Mouse (Mus musculus): Measurements from ENCODE around the gene Olfr698. TPM values are rescaled to one million over a fixed set of nuclear protein-coding genes. Genes with fewer than 3 reads are reported as not detected.

Gene Olfr698
- not detected for polyA plus RNA-seq (2017; shearing (Covaris generic))

GRCm38 (mm10) chr7:106755297-106755696, at the start of gene Olfr698:
Olfr698 (minus strand) TSS chr7:106755397.

GRCm38 (mm10) chr7:106793098-106793497, 37.9 kb upstream of the Olfr698 start, which contains the start of gene Olfr699:
Olfr699 (minus strand) TSS chr7:106793198.

GRCm38 (mm10) chr7:106742343-106742742, 12.9 kb downstream of the Olfr698 start, which contains the start of gene Olfr697:
Olfr697 (minus strand) TSS chr7:106742443.

GRCm38 (mm10) chr7:106716296-106716695, 38.9 kb downstream of the Olfr698 start, which contains the start of gene Olfr695:
Olfr695 (minus strand) TSS chr7:106716396.

Other genes with a start within 250 kb of the Olfr698 start
- gene Olfr693, start 74.8 kb downstream of the Olfr698 start, polyA plus RNA-seq (2017; shearing (Covaris generic)) = not detected
- not detected for gene Olfr694, start 63.6 kb downstream of the Olfr698 start, polyA plus RNA-seq (2017; shearing (Covaris generic))
- not detected for gene Olfr695, start 39.0 kb downstream of the Olfr698 start, polyA plus RNA-seq (2017; shearing (Covaris generic))
- gene Olfr697, start 13.0 kb downstream of the Olfr698 start, polyA plus RNA-seq (2017; shearing (Covaris generic)) = not detected
- gene Olfr699, start 37.8 kb upstream of the Olfr698 start, polyA plus RNA-seq (2017; shearing (Covaris generic)) = not detected
- not detected for gene Olfr700, start 53.4 kb upstream of the Olfr698 start, polyA plus RNA-seq (2017; shearing (Covaris generic))
- gene Olfr701, start 58.7 kb upstream of the Olfr698 start, polyA plus RNA-seq (2017; shearing (Covaris generic)) = not detected
- gene Olfr702, start 78.5 kb upstream of the Olfr698 start, polyA plus RNA-seq (2017; shearing (Covaris generic)) = not detected
- not detected for gene Olfr703, start 88.0 kb upstream of the Olfr698 start, polyA plus RNA-seq (2017; shearing (Covaris generic))
- gene Olfr704, start 107.8 kb upstream of the Olfr698 start, polyA plus RNA-seq (2017; shearing (Covaris generic)) = not detected
- not detected for gene Olfr705, start 121.5 kb upstream of the Olfr698 start, polyA plus RNA-seq (2017; shearing (Covaris generic))
- gene Olfr706, start 132.8 kb upstream of the Olfr698 start, polyA plus RNA-seq (2017; shearing (Covaris generic)) = not detected
- gene Olfr707, start 145.8 kb upstream of the Olfr698 start, polyA plus RNA-seq (2017; shearing (Covaris generic)) = not detected
- gene Olfr1532-ps1, start 152.6 kb upstream of the Olfr698 start, polyA plus RNA-seq (2017; shearing (Covaris generic)) = not detected
- not detected for gene Olfr709-ps1, start 176.8 kb upstream of the Olfr698 start, polyA plus RNA-seq (2017; shearing (Covaris generic))
- gene Olfr710, start 192.9 kb upstream of the Olfr698 start, polyA plus RNA-seq (2017; shearing (Covaris generic)) = not detected
- not detected for gene Olfr6, start 208.5 kb upstream of the Olfr698 start, polyA plus RNA-seq (2017; shearing (Covaris generic))
- gene Olfr711, start 220.1 kb upstream of the Olfr698 start, polyA plus RNA-seq (2017; shearing (Covaris generic)) = not detected